Mouse (Mus musculus): ENCODE results near the gene Fkbp15.
A peak's percentile ranks its signal among the peaks of the same experiment; 100 is the strongest.

Gene Fkbp15

DNA sequence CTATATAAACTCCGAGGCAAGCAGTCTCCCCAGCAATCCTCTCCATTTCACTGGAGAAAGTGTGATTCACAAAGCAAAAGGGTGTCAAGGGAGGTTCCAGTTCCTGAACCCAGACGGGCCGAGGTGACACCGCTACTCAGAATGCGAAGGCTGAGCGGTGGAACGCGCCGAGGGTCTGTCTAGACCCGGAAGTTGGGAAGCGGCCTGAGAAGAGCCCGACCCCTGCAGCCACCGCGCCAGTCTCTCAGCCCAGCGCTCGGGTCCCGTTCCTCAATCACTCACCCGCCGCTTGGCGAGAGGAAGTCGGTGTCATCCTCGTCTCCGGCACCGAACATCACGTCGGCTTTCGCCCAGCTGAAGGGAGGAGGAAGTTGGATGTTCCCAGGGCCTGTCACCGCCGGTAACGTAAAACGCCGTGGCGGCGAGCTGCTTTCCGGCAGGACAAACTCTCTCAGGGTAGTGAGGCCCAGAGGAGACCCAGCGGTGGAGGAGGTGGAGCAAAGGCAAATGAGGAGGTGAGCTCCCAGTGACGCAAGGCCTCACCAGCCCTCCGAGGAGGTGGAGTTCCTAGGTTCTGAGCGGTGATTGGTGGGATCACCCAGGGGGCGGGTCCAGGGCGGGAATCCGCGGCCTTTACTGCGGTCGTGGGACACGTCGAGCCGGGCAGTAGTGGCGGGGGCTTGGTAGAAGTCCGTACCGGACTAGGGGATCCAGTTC, at the start of gene Fkbp15, which contains the start of gene Slc31a1:
Fkbp15 (minus strand) TSS at position 461 of the 717 bp plus-strand sequence.
Slc31a1 (plus strand) TSS at position 640 of the 717 bp plus-strand sequence.
- DNase-seq: peak; percentile 98

- no peak for DNase-seq
Observed at GRCm38 (mm10) chr4:62409615-62410014, 49.3 kb upstream of the Fkbp15 start.

- peak; percentile 99 for DNase-seq
Observed at GRCm38 (mm10) chr4:62408601-62409282, 48.4 kb upstream of the Fkbp15 start, which contains the start of the genes Cdc26 and Prpf4. Gene Cdc26 (minus strand): TSS chr4:62408642. Gene Prpf4 (plus strand): TSS chr4:62408797.

- DNase-seq: peak; percentile 64
Observed at GRCm38 (mm10) chr4:62407730-62408582, 47.6 kb upstream of the Fkbp15 start.

GRCm38 (mm10) chr4:62406133-62406532, 45.8 kb upstream of the Fkbp15 start:
- DNase-seq: no peak

- DNase-seq: peak; percentile 12
Observed at GRCm38 (mm10) chr4:62398956-62399355, 38.6 kb upstream of the Fkbp15 start.

- DNase-seq: no peak
Observed at GRCm38 (mm10) chr4:62397616-62398365, 37.4 kb upstream of the Fkbp15 start.

- DNase-seq: no peak
Observed at GRCm38 (mm10) chr4:62395806-62396205, 35.5 kb upstream of the Fkbp15 start.

DNA sequence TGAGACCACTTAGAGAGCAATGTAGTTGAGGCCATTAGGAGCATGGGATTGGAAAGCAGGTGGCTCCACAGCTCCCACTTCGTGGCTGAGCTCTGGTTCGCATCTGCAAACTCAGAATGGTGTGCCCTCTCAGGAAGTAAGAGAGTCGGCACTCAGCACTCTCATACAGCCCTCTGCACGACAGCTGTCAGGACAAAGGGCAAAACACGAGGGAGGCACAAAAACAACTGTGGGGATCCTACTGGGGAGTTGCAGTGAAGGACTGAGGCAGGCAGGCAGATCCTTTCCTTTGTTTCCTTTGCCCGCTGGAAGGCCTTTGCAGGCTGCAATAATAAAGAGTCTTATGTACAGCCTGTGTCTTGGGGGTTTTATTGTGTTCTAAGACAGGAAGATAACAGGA, 33.1 kb upstream of the Fkbp15 start:
- DNase-seq: no peak

- no peak for DNase-seq
Observed at GRCm38 (mm10) chr4:62391892-62392291, 31.5 kb upstream of the Fkbp15 start.

DNA sequence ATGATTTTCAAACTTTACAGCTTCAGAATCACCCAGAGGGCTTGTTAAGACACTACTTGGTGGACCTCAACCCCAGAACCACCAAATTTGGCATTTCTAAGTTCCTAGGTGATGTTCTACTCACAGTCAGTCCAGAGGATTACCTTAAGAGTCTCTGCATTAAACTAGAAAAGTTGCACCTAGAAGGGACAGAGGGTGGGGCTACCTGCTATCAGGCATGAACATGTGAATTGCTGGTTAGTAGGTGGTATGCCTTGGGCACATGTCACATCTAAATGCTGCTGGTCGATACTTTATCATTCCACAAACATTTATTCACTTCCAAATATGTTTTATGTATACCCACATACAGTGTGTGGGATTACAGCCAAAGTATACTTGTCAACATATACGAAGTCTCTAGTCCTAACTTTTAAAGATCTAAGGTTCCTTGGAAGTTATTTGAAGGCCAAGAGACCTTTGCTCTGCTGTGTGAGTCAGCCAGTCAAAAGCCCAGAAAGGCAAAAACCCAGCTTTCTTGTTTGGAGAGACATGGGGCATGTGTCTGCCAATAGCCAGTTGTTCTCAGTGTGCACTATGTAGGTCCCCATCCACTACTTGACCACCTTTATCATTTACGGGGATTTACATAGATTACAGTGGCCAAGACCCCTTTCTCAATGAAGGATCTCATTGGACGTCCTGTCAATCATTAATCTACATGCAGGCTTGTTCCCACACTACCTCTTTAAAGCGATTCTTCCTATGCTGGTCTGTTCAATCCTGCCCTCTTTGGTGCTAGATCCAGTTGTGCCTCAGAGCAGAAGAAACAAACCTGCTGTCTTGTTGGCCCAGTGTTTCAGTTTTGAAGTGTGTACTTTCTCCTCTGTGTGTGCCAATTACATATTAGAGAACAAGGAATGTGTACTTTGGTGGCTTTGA, 29.5 kb upstream of the Fkbp15 start:
- DNase-seq: no peak

DNA sequence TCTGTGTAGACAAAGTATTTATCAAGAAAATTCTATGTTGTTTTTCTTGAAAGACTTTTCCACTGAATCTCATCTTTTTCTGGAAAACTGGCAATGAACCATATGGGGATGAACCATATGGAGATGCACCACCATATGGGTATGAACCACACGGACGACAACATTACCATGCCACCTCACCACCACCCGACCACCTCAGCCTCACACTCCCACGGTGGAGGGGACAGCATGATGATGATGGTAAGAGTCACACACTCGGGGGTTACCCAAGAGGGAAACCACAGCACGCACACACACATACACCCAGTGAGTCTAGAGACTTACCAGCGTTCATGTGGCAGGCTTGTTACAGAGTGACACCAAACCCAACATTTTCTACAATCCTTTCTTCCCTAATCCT, 25.1 kb upstream of the Fkbp15 start:
- peak; percentile 31 for DNase-seq

DNA sequence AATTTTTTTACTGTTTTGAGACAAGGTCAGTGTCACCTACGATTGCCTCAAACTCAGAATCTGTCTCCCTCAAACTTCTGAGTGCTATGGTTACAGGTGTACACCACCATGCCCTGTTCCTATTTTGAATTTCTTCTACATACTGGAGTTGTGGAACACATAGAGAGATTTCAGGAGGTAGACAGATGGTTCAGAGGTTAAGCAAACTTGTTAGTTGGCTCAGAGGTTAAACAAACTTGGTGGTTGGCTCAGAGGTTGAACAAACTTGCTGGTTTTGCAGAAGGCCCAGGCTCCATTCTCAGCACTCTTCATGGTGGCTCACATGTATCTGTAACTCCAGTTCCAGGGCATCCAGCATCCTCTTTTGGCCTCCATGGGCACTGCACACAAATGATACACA, 23.8 kb upstream of the Fkbp15 start:
- DNase-seq: no peak

DNA sequence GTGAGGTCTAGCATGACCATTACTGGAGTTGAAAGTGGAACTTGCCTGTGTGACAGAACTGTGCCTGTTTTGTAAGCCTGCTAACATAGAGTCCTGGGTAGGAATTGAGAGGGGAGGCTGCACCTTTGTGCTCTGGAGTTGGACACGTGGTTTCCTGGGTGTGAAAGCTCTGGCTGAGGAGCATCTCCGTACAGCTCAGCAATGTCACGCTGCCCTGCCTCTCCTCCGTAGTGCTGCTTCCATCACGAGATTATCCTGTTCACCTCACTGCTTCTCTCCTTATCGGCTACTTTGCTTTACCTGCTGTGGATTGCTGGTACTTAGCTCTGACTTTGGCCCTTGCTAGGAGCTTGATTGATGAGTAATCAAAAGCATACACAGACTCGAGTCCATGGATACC, 23.4 kb upstream of the Fkbp15 start:
- no peak for DNase-seq

DNA sequence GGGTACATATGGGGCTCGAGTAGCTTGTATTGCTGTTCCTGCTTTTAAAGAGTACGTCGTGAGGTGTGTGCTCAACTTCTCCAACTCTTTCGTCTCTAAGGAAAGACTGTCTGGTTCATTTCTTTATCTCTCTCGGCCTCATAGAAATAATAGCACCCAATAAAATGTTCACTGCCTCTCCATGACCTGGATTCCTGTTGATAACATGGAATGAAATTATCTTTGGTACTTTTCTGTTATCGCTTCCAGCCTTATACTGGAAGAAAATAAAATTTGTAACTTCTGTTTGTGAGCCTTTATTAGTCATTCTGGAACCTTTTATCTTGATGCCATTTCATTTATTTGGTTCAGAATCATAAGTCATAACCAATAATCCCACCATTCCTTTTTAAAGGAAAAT, 22.9 kb upstream of the Fkbp15 start:
- DNase-seq: no peak

GRCm38 (mm10) chr4:62379724-62380381, 19.5 kb upstream of the Fkbp15 start:
- DNase-seq: no peak

GRCm38 (mm10) chr4:62376123-62376522, 15.8 kb upstream of the Fkbp15 start:
- no peak for DNase-seq

DNA sequence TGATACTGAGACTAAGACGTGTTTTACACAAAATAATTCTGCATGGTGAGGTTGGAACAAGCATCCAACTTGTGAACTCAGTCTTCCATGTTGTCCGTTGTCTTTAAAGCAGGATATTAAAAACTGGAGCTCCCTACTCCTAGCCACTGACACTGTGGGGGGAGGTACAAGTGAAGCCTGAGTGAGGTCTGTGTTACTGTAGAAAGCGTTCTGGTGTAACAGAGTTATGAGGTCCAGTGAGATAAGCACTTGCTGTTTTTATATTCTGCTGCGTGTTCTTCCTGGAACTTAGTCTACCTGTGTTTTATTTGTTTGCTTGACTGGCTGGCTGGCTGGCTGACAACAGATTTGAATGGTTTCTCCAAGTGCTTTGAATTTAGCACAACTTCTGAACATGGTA, 14.0 kb upstream of the Fkbp15 start:
- no peak for DNase-seq

DNA sequence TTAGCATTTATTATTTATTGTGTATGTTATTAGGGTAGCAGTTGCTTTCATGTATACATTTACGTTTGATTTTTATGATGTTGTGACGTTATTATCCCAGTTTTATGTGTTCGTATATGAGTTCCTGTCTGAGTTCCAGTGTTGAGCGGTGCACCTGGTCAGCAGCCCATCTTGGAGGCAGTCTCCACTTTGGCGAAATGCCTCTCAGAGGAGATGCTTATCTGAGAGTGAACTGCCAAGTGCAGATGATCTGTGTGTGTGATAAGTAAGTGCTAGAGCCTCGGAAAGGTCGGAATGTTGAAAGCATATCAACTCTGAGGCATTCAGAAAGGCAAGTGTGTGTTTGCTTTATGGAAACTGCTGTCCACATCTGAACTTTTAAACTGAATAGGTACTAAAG, 13.3 kb upstream of the Fkbp15 start:
- DNase-seq: no peak

- no peak for DNase-seq
Observed at GRCm38 (mm10) chr4:62372818-62373520, 12.6 kb upstream of the Fkbp15 start.
